In genomic region chr17:31138398-31138797, GRCm38 (mm10) we compare ENCODE assay signal across 9 mouse cellular contexts. TPM values are rescaled to one million over a fixed set of nuclear protein-coding genes. Genes with fewer than 3 reads are reported as not detected.
DNase-seq lines count a peak whose midpoint lies in the region; ATAC-seq and TF ChIP-seq lines count a peak whose summit lies in the region.
"Had no signal": no experiment of that assay in that cellular context is flagged by ENCODE, and none has a peak within 500 bp of the region (broad histone marks: within the 10 kb centered on the region; RNA-seq: fewer than 3 reads in every experiment).

No protein-coding gene starts in this region.

- H3K9ac ChIP-seq in forebrain, postnatal 0 days: no peak overlapping the region
- H3K9ac ChIP-seq in forebrain, embryonic 15.5 days (replicated peaks): no peak overlapping the region
- H3K9ac ChIP-seq in lung, embryonic 16.5 days (ENCODE audit: low read length): no peak overlapping the region

- DNase-seq in forebrain, postnatal 0 days: peak; percentile 72
- DNase-seq in 3T3-L1 (ENCODE audit: low read depth, low spot score): peak; percentile 71
- DNase-seq in adrenal gland, adult 18-20 months (ENCODE audit: low spot score in 2 of 2): peak; percentile 44 to 49
- peak; percentile 80 for DNase-seq in embryo, embryonic 10 days (ENCODE audit: low spot score)
- DNase-seq in hindlimb bud, embryonic 11.5 days (ENCODE audit: extremely low spot score, low read depth, low spot score): peak; percentile 33
- DNase-seq in spleen, adult 18-20 months: peak; percentile 19 to 43

- no peak overlapping the region for H3K27ac ChIP-seq in forebrain, postnatal 0 days (ENCODE audit: low read depth, low read length)
- H3K27ac ChIP-seq in forebrain, embryonic 15.5 days (replicated peaks): no peak overlapping the region
- no peak overlapping the region for H3K27ac ChIP-seq in lung, embryonic 16.5 days (ENCODE audit: low read length)

- H3K27me3 ChIP-seq in forebrain, postnatal 0 days (ENCODE audit: insufficient read depth, low read length): no peaks in the 10 kb centered on the region
- H3K27me3 ChIP-seq in forebrain, embryonic 15.5 days: no peaks in the 10 kb centered on the region
- no peaks in the 10 kb centered on the region for H3K27me3 ChIP-seq in lung, embryonic 16.5 days (ENCODE audit: control insufficient read depth, insufficient read depth, low read depth, low read length)

- peak; percentile 81 for TF ChIP-seq CTCF in forebrain, postnatal 0 days (IDR thresholded peaks at IDR 0.05; ENCODE audit: low read depth)

- H3K4me1 ChIP-seq in forebrain, postnatal 0 days (ENCODE audit: insufficient read depth): no peaks in the 10 kb centered on the region
- no peaks in the 10 kb centered on the region for H3K4me1 ChIP-seq in forebrain, embryonic 15.5 days
- no peaks in the 10 kb centered on the region for H3K4me1 ChIP-seq in lung, embryonic 16.5 days (replicated peaks; ENCODE audit: control insufficient read depth, insufficient read depth, low read length)

- no peaks in the 10 kb centered on the region for H3K9me3 ChIP-seq in forebrain, postnatal 0 days (ENCODE audit: low read length)
- no peaks in the 10 kb centered on the region for H3K9me3 ChIP-seq in forebrain, embryonic 15.5 days
- no peaks in the 10 kb centered on the region for H3K9me3 ChIP-seq in lung, embryonic 16.5 days (ENCODE audit: control insufficient read depth, low read length)

- no peak overlapping the region for H3K4me3 ChIP-seq in forebrain, postnatal 0 days (ENCODE audit: low read depth, low read length)
- H3K4me3 ChIP-seq in forebrain, embryonic 15.5 days: no peak overlapping the region
- H3K4me3 ChIP-seq in lung, embryonic 16.5 days (ENCODE audit: low read length): no peak overlapping the region

- no peaks in the 10 kb centered on the region for H3K36me3 ChIP-seq in forebrain, postnatal 0 days (ENCODE audit: insufficient read depth)
- no peaks in the 10 kb centered on the region for H3K36me3 ChIP-seq in forebrain, embryonic 15.5 days
- no peaks in the 10 kb centered on the region for H3K36me3 ChIP-seq in lung, embryonic 16.5 days (ENCODE audit: control insufficient read depth, insufficient read depth, low read length)

- WGBS in forebrain, postnatal 0 days: 14% methylated on average over 5 of the region's 5 CpGs
- 14% methylated on average over 5 of the region's 5 CpGs for WGBS in forebrain, embryonic 15.5 days
- WGBS in lung, embryonic 16.5 days: 16% methylated on average over 5 of the region's 5 CpGs

- no peak overlapping the region for H3K4me2 ChIP-seq in forebrain, postnatal 0 days (ENCODE audit: low read depth)
- H3K4me2 ChIP-seq in forebrain, embryonic 15.5 days (replicated peaks): no peak overlapping the region
- no peak overlapping the region for H3K4me2 ChIP-seq in lung, embryonic 16.5 days (ENCODE audit: low read depth, low read length)

- ATAC-seq in forebrain, postnatal 0 days: no peak
- ATAC-seq in forebrain, embryonic 15.5 days (replicated peaks): no peak
- peak; percentile 26; the same call in 1 of the 2 replicates for ATAC-seq in lung, embryonic 16.5 days (ENCODE audit: low read depth)

RNA-seq across cellular contexts. Expression of gene Tff2, which starts 5.7 kb away (rescaled TPM):
- not detected in 2 replicates for total RNA-seq in forebrain, postnatal 0 days (2014; rRNA removed)
- not detected in 2 replicates for polyA plus RNA-seq in forebrain, postnatal 0 days (2015; fragmentation: Nextera tagmentation; extraction: Ambion mirVana)
- not detected in 2 replicates for polyA plus RNA-seq in forebrain, embryonic 15.5 days (2015; fragmentation: Nextera tagmentation; extraction: Ambion mirVana)
- not detected for total RNA-seq in adrenal gland, adult 18-20 months (2021)
- 0.46 TPM in 1 of 2 replicates, not detected in the other for polyA plus RNA-seq in lung, embryonic 16.5 days (2015; fragmentation: Nextera tagmentation; extraction: Ambion mirVana)
- total RNA-seq: layer of hippocampus, adult 8-10 months had no signal

RNA-seq across cellular contexts. Expression of gene Tff3, which starts 9.0 kb away (rescaled TPM):
- total RNA-seq in forebrain, postnatal 0 days (2014; rRNA removed): not detected in 2 replicates
- 0.35 TPM in 1 of 2 replicates, not detected in the other for polyA plus RNA-seq in forebrain, postnatal 0 days (2015; fragmentation: Nextera tagmentation; extraction: Ambion mirVana)
- polyA plus RNA-seq in forebrain, embryonic 15.5 days (2015; fragmentation: Nextera tagmentation; extraction: Ambion mirVana): 0.39 TPM in 1 of 2 replicates, not detected in the other
- not detected for total RNA-seq in adrenal gland, adult 18-20 months (2021)
- polyA plus RNA-seq in lung, embryonic 16.5 days (2015; fragmentation: Nextera tagmentation; extraction: Ambion mirVana): 0.58 and 1.6 TPM in 2 replicates
- total RNA-seq: layer of hippocampus, adult 8-10 months had no signal

RNA-seq across cellular contexts. Expression of gene Tff1, which starts 26.7 kb away (rescaled TPM):
- total RNA-seq in forebrain, postnatal 0 days (2014; rRNA removed): not detected in 2 replicates
- polyA plus RNA-seq in forebrain, postnatal 0 days (2015; fragmentation: Nextera tagmentation; extraction: Ambion mirVana): not detected in 2 replicates
- not detected in 2 replicates for polyA plus RNA-seq in forebrain, embryonic 15.5 days (2015; fragmentation: Nextera tagmentation; extraction: Ambion mirVana)
- not detected for total RNA-seq in adrenal gland, adult 18-20 months (2021)
- polyA plus RNA-seq in lung, embryonic 16.5 days (2015; fragmentation: Nextera tagmentation; extraction: Ambion mirVana): not detected in 2 replicates
- total RNA-seq: layer of hippocampus, adult 8-10 months had no signal
